Mouse (Mus musculus): ENCODE measurements around the gene Cmss1. TPM values are rescaled to one million over a fixed set of nuclear protein-coding genes. Genes with fewer than 3 reads are reported as not detected.

The Cmss1 gene
- total and polyA plus RNA-seq, 2 experiments from 2014 or later: 12.0 to 43.4 TPM

DNA sequence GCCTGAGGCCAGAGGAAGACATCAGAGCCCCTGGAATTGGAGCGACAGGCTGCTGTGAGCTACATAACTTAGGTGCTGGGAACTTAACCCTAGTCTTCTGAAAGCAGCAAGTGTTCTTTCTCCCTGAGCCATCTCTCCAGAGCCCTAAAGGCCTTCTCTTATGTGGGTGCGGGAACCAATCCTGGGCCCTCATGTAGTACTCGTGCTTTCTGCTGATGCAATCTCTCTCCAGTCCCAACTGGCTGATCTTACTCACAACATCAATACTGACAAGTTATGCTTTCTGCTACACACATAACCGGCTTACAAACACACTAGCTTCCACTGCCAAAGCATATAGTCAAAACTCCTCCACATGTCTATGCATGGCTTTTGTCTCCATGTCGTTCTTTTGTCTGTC, 120.4 kb downstream of the Cmss1 start:
- WGBS: 88% methylated on average over 5 of the region's 5 CpGs
- no peaks in the 10 kb centered on the region for H3K9me3 ChIP-seq (ENCODE audit: low read length)
- H3K36me3 ChIP-seq (ENCODE audit: insufficient read depth): no peaks in the 10 kb centered on the region
- no peaks in the 10 kb centered on the region for H3K4me1 ChIP-seq (ENCODE audit: insufficient read depth)
- ATAC-seq: no peak
- H3K27ac ChIP-seq (ENCODE audit: low read depth, low read length): no peak overlapping the region
- H3K9ac ChIP-seq: no peak overlapping the region
- no peak overlapping the region for H3K4me3 ChIP-seq (ENCODE audit: low read depth, low read length)
- DNase-seq: no peak
- no peaks in the 10 kb centered on the region for H3K27me3 ChIP-seq (ENCODE audit: insufficient read depth, low read length)
- no peak overlapping the region for H3K4me2 ChIP-seq (ENCODE audit: low read depth)
- TF ChIP-seq CTCF (IDR thresholded peaks at IDR 0.05; ENCODE audit: low read depth): no peak

DNA sequence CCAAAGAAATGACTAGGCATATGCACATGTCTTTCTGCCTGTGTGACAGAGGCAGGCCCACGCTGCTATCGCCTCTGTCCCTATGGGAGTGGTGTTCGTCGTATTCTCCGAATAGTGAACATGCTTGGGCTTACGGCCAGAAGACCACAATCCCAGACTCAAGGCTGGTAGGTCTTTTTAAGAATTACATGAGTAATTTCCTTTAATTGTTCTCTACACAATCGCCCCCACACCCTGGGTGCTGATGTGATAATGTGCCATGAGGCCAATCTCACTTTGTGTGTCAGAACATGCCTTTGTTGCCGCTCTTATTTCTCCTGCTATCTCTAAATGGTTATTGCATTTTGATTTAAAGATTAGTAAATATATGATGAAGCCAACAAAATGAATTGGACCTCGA, 121.4 kb downstream of the Cmss1 start:
- no peaks in the 10 kb centered on the region for H3K27me3 ChIP-seq (ENCODE audit: insufficient read depth, low read length)
- H3K27ac ChIP-seq (ENCODE audit: low read depth, low read length): no peak overlapping the region
- H3K9ac ChIP-seq: no peak overlapping the region
- H3K4me2 ChIP-seq (ENCODE audit: low read depth): no peak overlapping the region
- H3K4me3 ChIP-seq (ENCODE audit: low read depth, low read length): no peak overlapping the region
- 55% methylated on average over 9 of the region's 9 CpGs for WGBS
- ATAC-seq (no peak), DNase-seq (no peak)
- H3K4me1 ChIP-seq (ENCODE audit: insufficient read depth): no peaks in the 10 kb centered on the region
- H3K36me3 ChIP-seq (ENCODE audit: insufficient read depth): no peaks in the 10 kb centered on the region
- H3K9me3 ChIP-seq (ENCODE audit: low read length): no peaks in the 10 kb centered on the region
- no peak for TF ChIP-seq CTCF (IDR thresholded peaks at IDR 0.05; ENCODE audit: low read depth)

DNA sequence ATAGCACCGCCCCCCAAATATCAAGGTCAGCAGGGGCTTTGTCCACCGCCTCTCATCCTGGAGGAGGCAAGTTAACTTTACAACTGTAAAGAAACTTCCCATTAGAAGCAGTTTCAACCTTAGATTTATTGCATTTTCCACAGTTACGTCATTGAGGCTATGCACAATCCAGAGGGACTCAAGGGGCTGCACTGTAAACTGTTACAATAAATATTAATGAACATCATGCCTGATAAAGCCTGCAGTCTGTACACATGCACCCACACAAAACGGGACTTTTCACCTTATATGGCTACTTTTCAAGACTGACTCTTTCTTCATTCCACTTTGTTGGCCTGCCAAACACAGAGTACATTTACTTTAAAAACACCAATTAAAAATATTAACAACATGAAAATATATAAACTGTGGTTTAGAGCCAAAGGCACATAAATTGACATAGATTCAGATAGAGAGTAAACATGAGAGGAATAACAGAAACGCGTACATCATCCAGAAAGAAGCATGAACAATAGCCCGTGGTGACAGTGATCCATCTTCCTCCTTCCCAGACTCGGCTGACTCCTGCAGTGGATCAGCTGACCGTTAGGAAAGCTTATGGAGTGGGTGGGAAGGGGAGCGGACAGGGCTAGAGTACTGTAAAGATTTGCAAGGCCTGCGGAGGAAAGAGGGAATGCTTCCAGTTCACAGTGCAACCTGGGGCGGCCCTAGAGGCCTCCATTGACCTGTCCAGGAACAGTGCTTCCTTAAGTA, 122.4 kb downstream of the Cmss1 start:
- Histone ChIP-seq H3K4me2 (ENCODE audit: low read depth) (no peak overlapping the region), H3K27ac (ENCODE audit: low read depth, low read length) (no peak overlapping the region), H3K27me3 (ENCODE audit: insufficient read depth, low read length) (no peaks in the 10 kb centered on the region), H3K9me3 (ENCODE audit: low read length) (no peaks in the 10 kb centered on the region), H3K9ac (no peak overlapping the region), H3K4me3 (ENCODE audit: low read depth, low read length) (no peak overlapping the region), H3K36me3 (ENCODE audit: insufficient read depth) (no peaks in the 10 kb centered on the region), H3K4me1 (ENCODE audit: insufficient read depth) (no peaks in the 10 kb centered on the region)
- DNase-seq (no peak), ATAC-seq (no peak)
- TF ChIP-seq CTCF (IDR thresholded peaks at IDR 0.05; ENCODE audit: low read depth): no peak
- 84% methylated on average over 12 of the region's 12 CpGs for WGBS

DNA sequence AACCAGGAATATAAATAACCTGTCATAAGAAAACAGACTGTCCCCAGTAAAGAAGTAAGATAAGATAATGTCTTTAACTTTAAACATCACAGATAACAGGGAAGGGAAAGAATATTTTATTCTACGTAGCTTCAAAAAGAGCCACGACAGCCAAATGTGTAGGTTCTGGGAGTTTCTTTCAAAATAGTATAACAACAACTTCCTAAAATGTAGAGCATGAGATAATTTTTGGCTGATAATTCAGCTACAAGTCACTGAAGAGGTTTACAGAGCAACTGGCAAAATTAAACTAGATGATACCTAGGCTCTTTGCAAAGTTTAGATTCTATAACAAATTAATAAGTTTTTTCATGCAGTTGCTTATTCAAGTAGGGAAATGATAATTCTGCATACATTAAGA, 123.2 kb downstream of the Cmss1 start:
- ATAC-seq (no peak), DNase-seq (no peak)

DNA sequence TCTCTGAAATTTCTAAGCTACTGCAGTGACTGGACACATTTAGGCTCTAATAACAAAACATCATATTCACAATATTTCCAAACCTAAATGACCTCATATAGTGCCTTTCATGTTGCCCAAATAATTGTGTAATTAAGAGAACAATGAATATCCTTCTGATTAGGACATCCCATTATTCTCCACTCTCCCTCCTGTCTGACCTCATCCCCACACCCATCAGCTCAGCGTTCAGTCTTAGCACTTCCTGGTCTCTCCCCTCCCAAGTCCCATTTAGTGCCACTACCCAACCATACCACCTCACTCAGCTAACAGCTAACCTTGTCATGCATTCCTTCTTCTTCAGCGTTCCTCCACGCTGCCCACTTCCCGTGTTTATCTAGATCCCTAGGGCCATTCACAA, 123.8 kb downstream of the Cmss1 start:
- H3K4me1 ChIP-seq (ENCODE audit: insufficient read depth): no peaks in the 10 kb centered on the region
- H3K4me3 ChIP-seq (ENCODE audit: low read depth, low read length): no peak overlapping the region
- no peak for ATAC-seq
- H3K27me3 ChIP-seq (ENCODE audit: insufficient read depth, low read length): no peaks in the 10 kb centered on the region
- H3K4me2 ChIP-seq (ENCODE audit: low read depth): no peak overlapping the region
- H3K9ac ChIP-seq: no peak overlapping the region
- H3K27ac ChIP-seq (ENCODE audit: low read depth, low read length): no peak overlapping the region
- 75% methylated on average over 4 of the region's 4 CpGs for WGBS
- TF ChIP-seq CTCF (IDR thresholded peaks at IDR 0.05; ENCODE audit: low read depth): no peak
- no peak for DNase-seq
- no peaks in the 10 kb centered on the region for H3K36me3 ChIP-seq (ENCODE audit: insufficient read depth)
- H3K9me3 ChIP-seq (ENCODE audit: low read length): no peaks in the 10 kb centered on the region

More for the DNA sequence above, 123.2 kb downstream of the Cmss1 start:
- 86% methylated on average over 2 of the region's 2 CpGs for WGBS
- Histone ChIP-seq H3K4me2 (ENCODE audit: low read depth) (no peak overlapping the region), H3K9me3 (ENCODE audit: low read length) (no peaks in the 10 kb centered on the region), H3K27me3 (ENCODE audit: insufficient read depth, low read length) (no peaks in the 10 kb centered on the region), H3K27ac (ENCODE audit: low read depth, low read length) (no peak overlapping the region), H3K36me3 (ENCODE audit: insufficient read depth) (no peaks in the 10 kb centered on the region), H3K4me3 (ENCODE audit: low read depth, low read length) (no peak overlapping the region), H3K4me1 (ENCODE audit: insufficient read depth) (no peaks in the 10 kb centered on the region), H3K9ac (no peak overlapping the region)
- TF ChIP-seq CTCF (IDR thresholded peaks at IDR 0.05; ENCODE audit: low read depth): no peak

DNA sequence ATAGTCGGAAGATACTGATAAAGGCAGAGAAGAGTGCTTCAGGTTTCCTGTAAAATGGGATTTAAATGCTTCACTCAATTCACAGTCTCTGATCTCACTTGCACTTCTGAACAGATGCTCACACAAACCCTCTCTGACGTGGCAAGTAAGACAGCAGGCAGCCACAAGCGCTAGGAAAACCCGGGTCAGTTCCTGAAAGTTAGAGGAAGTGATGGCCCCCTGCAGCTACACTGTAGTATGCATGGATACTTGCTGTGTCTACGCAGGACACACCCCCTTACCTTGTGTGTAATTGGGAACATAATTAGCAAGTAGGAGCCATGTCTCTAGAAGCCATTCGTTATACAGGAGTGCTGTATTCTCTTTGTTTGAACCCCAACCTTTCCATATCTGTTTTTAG, 124.4 kb downstream of the Cmss1 start:
- no peak overlapping the region for H3K27ac ChIP-seq (ENCODE audit: low read depth, low read length)
- H3K27me3 ChIP-seq (ENCODE audit: insufficient read depth, low read length): no peaks in the 10 kb centered on the region
- DNase-seq (no peak), ATAC-seq (no peak)
- no peaks in the 10 kb centered on the region for H3K4me1 ChIP-seq (ENCODE audit: insufficient read depth)
- H3K36me3 ChIP-seq (ENCODE audit: insufficient read depth): no peaks in the 10 kb centered on the region
- H3K4me2 ChIP-seq (ENCODE audit: low read depth): no peak overlapping the region
- H3K4me3 ChIP-seq (ENCODE audit: low read depth, low read length): no peak overlapping the region
- WGBS: 49% methylated on average over 6 of the region's 6 CpGs
- no peaks in the 10 kb centered on the region for H3K9me3 ChIP-seq (ENCODE audit: low read length)
- H3K9ac ChIP-seq: no peak overlapping the region
- no peak for TF ChIP-seq CTCF (IDR thresholded peaks at IDR 0.05; ENCODE audit: low read depth)

DNA sequence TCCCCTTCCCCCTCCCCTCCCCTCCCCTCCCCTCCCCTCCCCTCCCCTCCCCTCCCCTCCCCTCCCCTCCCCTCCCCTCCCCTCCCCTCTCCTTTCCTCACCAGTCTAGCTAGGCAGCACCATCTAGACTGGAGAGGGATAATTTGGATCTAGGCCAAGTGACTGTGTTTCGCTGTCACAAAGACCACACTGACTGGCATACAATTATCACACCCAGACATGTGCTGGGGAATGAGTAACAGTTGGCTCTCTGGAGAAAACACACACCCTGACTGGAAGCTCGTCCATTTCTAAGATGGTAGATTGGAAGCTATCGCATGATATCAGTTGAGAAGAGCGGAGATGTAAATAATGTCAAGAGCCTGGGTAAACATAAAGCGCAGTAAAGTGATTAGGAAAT, 126.9 kb downstream of the Cmss1 start:
- Histone ChIP-seq H3K27me3 (ENCODE audit: insufficient read depth, low read length) (no peaks in the 10 kb centered on the region), H3K27ac (ENCODE audit: low read depth, low read length) (no peak overlapping the region), H3K4me2 (ENCODE audit: low read depth) (no peak overlapping the region), H3K4me3 (ENCODE audit: low read depth, low read length) (no peak overlapping the region), H3K9me3 (ENCODE audit: low read length) (no peaks in the 10 kb centered on the region), H3K9ac (no peak overlapping the region), H3K4me1 (ENCODE audit: insufficient read depth) (no peaks in the 10 kb centered on the region), H3K36me3 (ENCODE audit: insufficient read depth) (no peaks in the 10 kb centered on the region)
- 38% methylated on average over 5 of the region's 5 CpGs for WGBS
- TF ChIP-seq CTCF (IDR thresholded peaks at IDR 0.05; ENCODE audit: low read depth): no peak
- ATAC-seq (peak; percentile 93), DNase-seq (peak; percentile 55)

All from forebrain, postnatal 0 days (tissue).